Mouse (Mus musculus): ENCODE results near the gene Srsf5.

Srsf5 gene

DNA sequence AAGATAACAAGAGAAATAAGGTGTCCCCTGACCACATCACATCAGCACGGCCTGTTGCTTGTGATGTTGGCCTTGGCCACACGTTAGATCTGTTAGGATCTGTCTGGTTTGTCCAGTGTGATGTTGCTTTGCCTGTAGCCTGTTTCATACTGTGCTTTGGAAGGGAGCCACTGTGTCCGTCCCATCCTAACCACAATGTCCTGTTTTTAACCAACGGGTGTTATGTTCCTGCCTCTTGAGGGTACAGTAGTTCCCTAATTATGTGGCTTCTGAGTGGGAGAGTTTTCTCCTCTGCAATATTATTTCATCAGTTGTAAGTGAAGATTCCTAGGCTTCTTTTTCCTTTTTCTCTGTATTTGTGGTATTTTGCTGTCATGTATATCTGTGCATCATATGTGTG, 50.0 kb downstream of the Srsf5 start:
- no peak for DNase-seq (ENCODE audit: low spot score in 2 of 2)

DNA sequence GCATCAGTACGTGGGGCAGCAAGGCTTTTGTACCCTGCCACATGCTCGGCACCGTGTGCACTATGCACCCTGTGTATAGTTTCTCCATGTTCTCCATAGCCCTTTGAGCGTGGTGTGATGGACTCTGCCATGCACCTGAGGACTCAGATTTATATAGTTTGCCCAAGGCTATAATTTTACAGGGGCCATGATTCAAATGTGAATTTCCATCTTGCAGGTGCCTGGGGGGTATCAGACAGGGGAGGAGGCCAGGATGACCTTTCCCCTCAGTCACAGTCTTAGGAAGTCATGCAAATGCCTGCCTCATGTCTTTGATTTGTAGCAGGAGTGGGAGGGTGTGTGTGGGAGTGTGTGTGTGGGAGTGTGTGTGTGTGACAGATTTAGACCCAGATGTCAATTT, 52.3 kb downstream of the Srsf5 start:
- DNase-seq (ENCODE audit: low spot score in 2 of 2), result no peak

GRCm38 (mm10) chr12:80998528-80999221, 53.4 kb downstream of the Srsf5 start:
- no peak for DNase-seq (ENCODE audit: low spot score in 2 of 2)

Data from spleen, postnatal 4 days (tissue).